In genomic region chr1:73043671-73044070, GRCm38 (mm10) we compare ENCODE assay signal across 28 mouse cellular contexts. TPM values are rescaled to one million over a fixed set of nuclear protein-coding genes. Genes with fewer than 3 reads are reported as not detected.
DNase-seq lines count a peak whose midpoint lies in the region; ATAC-seq and TF ChIP-seq lines count a peak whose summit lies in the region.
"Had no signal": no experiment of that assay in that cellular context is flagged by ENCODE, and none has a peak within 500 bp of the region (broad histone marks: within the 10 kb centered on the region; RNA-seq: fewer than 3 reads in every experiment).

No protein-coding gene starts in this region.

- H3K36me3 ChIP-seq in liver, embryonic 13.5 days, result no peaks in the 10 kb centered on the region
- H3K36me3 ChIP-seq in heart, embryonic 10.5 days, result no peaks in the 10 kb centered on the region
- H3K36me3 ChIP-seq in heart, postnatal 0 days (replicated peaks; ENCODE audit: control insufficient read depth, insufficient read depth, low read length), result no peaks in the 10 kb centered on the region
- H3K36me3 ChIP-seq: forebrain, embryonic 10.5 days; hindbrain, embryonic 13.5 days had no signal

- no peak; the same call in 1 of the 2 replicates for TF ChIP-seq CTCF in heart, postnatal 0 days (IDR thresholded peaks at IDR 0.05; ENCODE audit: low read depth)

- H3K9ac ChIP-seq in liver, embryonic 13.5 days, result no peak overlapping the region
- H3K9ac ChIP-seq in heart, postnatal 0 days (replicated peaks; ENCODE audit: low read depth, low read length), result no peak overlapping the region
- H3K9ac ChIP-seq: forebrain, postnatal 0 days; hindbrain, embryonic 13.5 days had no signal

- no peak for ATAC-seq in liver, embryonic 13.5 days (ENCODE audit: low read depth)
- ATAC-seq in heart, postnatal 0 days (ENCODE audit: insufficient read depth, low read depth), result peak; percentile 88
- ATAC-seq: forebrain, postnatal 0 days; inflammation-experienced regulatory T-cells, adult 6 months had no signal

- no peaks in the 10 kb centered on the region for H3K9me3 ChIP-seq in liver, embryonic 13.5 days (replicated peaks)
- no peaks in the 10 kb centered on the region for H3K9me3 ChIP-seq in heart, embryonic 10.5 days
- no peaks in the 10 kb centered on the region for H3K9me3 ChIP-seq in heart, postnatal 0 days (replicated peaks; ENCODE audit: control insufficient read depth, low read length)
- H3K9me3 ChIP-seq: forebrain, embryonic 10.5 days; hindbrain, embryonic 13.5 days had no signal

- 0 out of 2 replicates have a peak overlapping the region, but pooled peaks have one; percentile 60 for H3K27ac ChIP-seq in liver, embryonic 13.5 days
- peak overlapping the region; percentile 72 for H3K27ac ChIP-seq in heart, embryonic 10.5 days
- H3K27ac ChIP-seq in heart, postnatal 0 days (ENCODE audit: low read depth), result peak overlapping the region; percentile 65
- H3K27ac ChIP-seq: forebrain, embryonic 10.5 days; hindbrain, embryonic 13.5 days; macrophage had no signal

- H3K4me3 ChIP-seq in liver, embryonic 13.5 days (replicated peaks), result no peak overlapping the region
- no peak overlapping the region for H3K4me3 ChIP-seq in heart, embryonic 10.5 days
- H3K4me3 ChIP-seq in heart, postnatal 0 days (ENCODE audit: low read depth, low read length), result no peak overlapping the region
- H3K4me3 ChIP-seq: forebrain, embryonic 10.5 days; hindbrain, embryonic 13.5 days had no signal

- H3K4me2 ChIP-seq in liver, embryonic 13.5 days, result no peak overlapping the region
- H3K4me2 ChIP-seq in heart, postnatal 0 days (ENCODE audit: low read depth, low read length), result peak overlapping the region; percentile 35; the same call in 1 of the 2 replicates
- H3K4me2 ChIP-seq: hindbrain, embryonic 13.5 days; midbrain, embryonic 11.5 days had no signal

- no peak for DNase-seq in liver, embryonic 13.5 days
- no peak for DNase-seq in liver
- DNase-seq in heart, embryonic 10.5 days (ENCODE audit: low spot score), result peak; percentile 83
- DNase-seq in heart, postnatal 0 days (ENCODE audit: low spot score), result peak; percentile 80
- DNase-seq in frontal cortex, postnatal 36 days (ENCODE audit: low spot score in 2 of 2), result no peak
- no peak for DNase-seq in right cerebral cortex, adult 2 months (ENCODE audit: low spot score in 2 of 2)
- DNase-seq in cerebellum, adult 9-11 months, result no peak
- DNase-seq: adrenal gland, postnatal 25 days; B cell, adult 2 months; cerebellum, adult 18-20 months; cerebellum, postnatal 36 days; forebrain, postnatal 0 days; kidney, adult 2 months; kidney, postnatal 14 days; left cerebral cortex, postnatal 4 days; lung, adult 18-20 months; retina, postnatal 1 day; right cerebral cortex, postnatal 4 days; thymus, postnatal 36 days had no signal

- peaks cover 82% of the 10 kb centered on the region for H3K4me1 ChIP-seq in liver, embryonic 13.5 days (replicated peaks)
- H3K4me1 ChIP-seq in heart, embryonic 10.5 days, result peaks cover 52% of the 10 kb centered on the region
- H3K4me1 ChIP-seq in heart, postnatal 0 days (ENCODE audit: control insufficient read depth, insufficient read depth), result peaks cover 4% of the 10 kb centered on the region; the same call in 1 of the 2 replicates

- WGBS in liver, embryonic 13.5 days (ENCODE audit: insufficient replicate concordance), result 87% methylated on average over 10 of the region's 10 CpGs
- 38% methylated on average over 10 of the region's 10 CpGs for WGBS in heart, embryonic 10.5 days
- 19% methylated on average over 10 of the region's 10 CpGs for WGBS in heart, postnatal 0 days

- H3K27me3 ChIP-seq in liver, embryonic 13.5 days, result no peaks in the 10 kb centered on the region
- H3K27me3 ChIP-seq in heart, embryonic 10.5 days (ENCODE audit: insufficient read depth, poor library complexity, severe bottlenecking), result no peaks in the 10 kb centered on the region
- H3K27me3 ChIP-seq in heart, postnatal 0 days (ENCODE audit: control insufficient read depth, insufficient read depth, low read length), result no peaks in the 10 kb centered on the region
- H3K27me3 ChIP-seq: hindbrain, embryonic 13.5 days had no signal

- 0 out of 2 replicates have a peak, but pooled peaks have one; percentile 56 for TF ChIP-seq EP300 in heart, postnatal 0 days (IDR thresholded peaks at IDR 0.05; ENCODE audit: low read depth)

RNA-seq across cellular contexts. Expression of gene Tnp1, which starts 28.0 kb away (rescaled TPM):
- not detected in 2 replicates for polyA plus RNA-seq in liver, embryonic 13.5 days (2015; fragmentation: Nextera tagmentation; extraction: Ambion mirVana)
- not detected in 2 replicates for polyA plus RNA-seq in heart, embryonic 10.5 days (2016; fragmentation: Nextera tagmentation; extraction: Ambion mirVana)
- not detected in 2 replicates for total RNA-seq in heart, postnatal 0 days (2014; rRNA removed; ENCODE audit: low replicate concordance)
- polyA plus RNA-seq in heart, postnatal 0 days (2015; fragmentation: Nextera tagmentation; extraction: Ambion mirVana), result not detected in 2 replicates
- total RNA-seq: adrenal gland, postnatal 25 days; forebrain, postnatal 0 days; gastrocnemius, postnatal 36 days; layer of hippocampus, adult 8-10 months; left cerebral cortex, postnatal 4 days; liver, adult 2 months had no signal
- polyA plus RNA-seq: forebrain, embryonic 10.5 days; forebrain, postnatal 0 days; hindbrain, embryonic 13.5 days; inflammation-experienced regulatory T-cells, adult 6 months; liver, adult 2 months; macrophage; midbrain, embryonic 11.5 days; neural tube, embryonic 11.5 days had no signal

Comparison
In these comparisons a context has a peak if more than half of its experiments do, and no peak if none do; other contexts are left out.
1. DNase-seq: peak in heart, embryonic 10.5 days (single experiment) and heart, postnatal 0 days (single experiment); none in liver, embryonic 13.5 days (single experiment), liver (single experiment), frontal cortex, postnatal 36 days (0 of 2), right cerebral cortex, adult 2 months (0 of 2) and cerebellum, adult 9-11 months (single experiment).
2. Peak in every context shown above with its lines, with median percentiles within 50 percentile points of each other: H3K27ac ChIP-seq.